Mouse (Mus musculus) layer of hippocampus, adult 2 months (tissue): ENCODE data around the gene Sugp2. TPM values are rescaled to one million over a fixed set of nuclear protein-coding genes. Genes with fewer than 3 reads are reported as not detected.

Experiments
- DNase-seq, 2 experiments: peaks; one replicate each; pipeline ENCODE4 v3.0.0; 2022; ENCODE audit warnings: low spot score in 2 of 2
- H3K27ac ChIP-seq: fragments of 200-600 bp; 2 replicates; pipeline ENCODE4 v1.8.1; 2022
- H3K4me3 ChIP-seq: fragments of 200-600 bp; 2 replicates; pipeline ENCODE4 v1.8.1; 2022; ENCODE audit warnings: mild to moderate bottlenecking
- CTCF ChIP-seq: fragments of 200-600 bp; conservative IDR thresholded peaks from 2 replicates; pipeline ENCODE4 v1.8.1; 2022; ENCODE audit warnings: antibody characterized with exemption, mild to moderate bottlenecking, moderate library complexity
- total RNA-seq, 2 experiments: library from RNA; stranded (reverse); gene quantifications; 2 replicates each; pipeline ENCODE4 v1.2.3; 2021

Gene Sugp2
- total RNA-seq, 2 experiments from 2014 or later, result 130 to 131 TPM

GRCm38 (mm10) chr8:70230837-70231236 is 3.2 kb upstream of the Sugp2 start:
- no peak for DNase-seq
- TF ChIP-seq CTCF, result no peak
- Histone ChIP-seq H3K27ac (no peak overlapping the region), H3K4me3 (no peak overlapping the region)

GRCm38 (mm10) chr8:70233606-70234005 is 420 bp upstream of the Sugp2 start:
- DNase-seq, result no peak

GRCm38 (mm10) chr8:70234781-70235128 is 729 bp downstream of the Sugp2 start:
- Histone ChIP-seq H3K4me3 (peak overlapping the region; percentile 92), H3K27ac (peak overlapping the region; percentile 99)
- DNase-seq, result no peak
- no peak for TF ChIP-seq CTCF

More at GRCm38 (mm10) chr8:70233606-70234005, 420 bp upstream of the Sugp2 start:
- no peak for TF ChIP-seq CTCF
- Histone ChIP-seq H3K4me3 (peak overlapping the region; percentile 92), H3K27ac (peak overlapping the region; percentile 99)

- no peak for TF ChIP-seq CTCF
- Histone ChIP-seq H3K27ac (no peak overlapping the region), H3K4me3 (no peak overlapping the region)
- no peak for DNase-seq
Measured at GRCm38 (mm10) chr8:70237842-70238241, 3.8 kb downstream of the Sugp2 start.

- H3K27ac ChIP-seq, result no peak overlapping the region
- DNase-seq, result no peak
- no peak overlapping the region for H3K4me3 ChIP-seq
- TF ChIP-seq CTCF, result peak; percentile 49
Measured at GRCm38 (mm10) chr8:70240642-70241041, 6.6 kb downstream of the Sugp2 start.

- no peak for DNase-seq
- TF ChIP-seq CTCF, result no peak
- Histone ChIP-seq H3K4me3 (no peak overlapping the region), H3K27ac (no peak overlapping the region)
Measured at GRCm38 (mm10) chr8:70246622-70247021, 12.6 kb downstream of the Sugp2 start.

- Histone ChIP-seq H3K4me3 (no peak overlapping the region), H3K27ac (no peak overlapping the region)
- TF ChIP-seq CTCF, result no peak
- DNase-seq, result no peak
Measured at GRCm38 (mm10) chr8:70247841-70248240, 13.8 kb downstream of the Sugp2 start.

- no peak overlapping the region for H3K4me3 ChIP-seq
- peak; percentile 74 for TF ChIP-seq CTCF
- H3K27ac ChIP-seq, result no peak overlapping the region
- no peak for DNase-seq
Measured at GRCm38 (mm10) chr8:70254628-70255027, 20.6 kb downstream of the Sugp2 start.

- Histone ChIP-seq H3K27ac (no peak overlapping the region), H3K4me3 (no peak overlapping the region)
- no peak for DNase-seq
- TF ChIP-seq CTCF, result no peak
Measured at GRCm38 (mm10) chr8:70257456-70257855, 23.4 kb downstream of the Sugp2 start.

GRCm38 (mm10) chr8:70258600-70258999 is 24.6 kb downstream of the Sugp2 start:
- DNase-seq, result no peak
- no peak for TF ChIP-seq CTCF

GRCm38 (mm10) chr8:70259043-70259442 is 25.0 kb downstream of the Sugp2 start:
- DNase-seq, result no peak
- no peak for TF ChIP-seq CTCF
- no peak overlapping the region for H3K27ac ChIP-seq
- H3K4me3 ChIP-seq, result no peak overlapping the region

More at GRCm38 (mm10) chr8:70258600-70258999, 24.6 kb downstream of the Sugp2 start:
- Histone ChIP-seq H3K27ac (0 out of 2 replicates have a peak overlapping the region, but pooled peaks have one; percentile 14), H3K4me3 (no peak overlapping the region)

GRCm38 (mm10) chr8:70267674-70268073 is 33.6 kb downstream of the Sugp2 start:
- H3K27ac ChIP-seq, result no peak overlapping the region
- TF ChIP-seq CTCF, result no peak
- H3K4me3 ChIP-seq, result no peak overlapping the region
- no peak for DNase-seq

- no peak for TF ChIP-seq CTCF
- Histone ChIP-seq H3K27ac (peak overlapping the region; percentile 70), H3K4me3 (no peak overlapping the region)
- DNase-seq, result no peak
Measured at GRCm38 (mm10) chr8:70268311-70268710, 34.3 kb downstream of the Sugp2 start.

GRCm38 (mm10) chr8:70268799-70269565 is 35.0 kb downstream of the Sugp2 start:
- H3K27ac ChIP-seq, result peak overlapping the region; percentile 70
- DNase-seq, result peak; percentile 40 to 42
- no peak overlapping the region for H3K4me3 ChIP-seq
- peak; percentile 75 for TF ChIP-seq CTCF
